Mouse (Mus musculus) kidney, adult 18-20 months (tissue): ENCODE measurements at regions not wholly inside any gene's neighbourhood (a gene's known extent, or its start where the extent isn't known, plus 50 kb on each side); places are given as distances from the start of the nearest gene placed in this dataset.

Experiments
- DNase-seq: peaks from one replicate; pipeline ENCODE4 v3.0.0; 2021

GRCm38 (mm10) chr12:107723860-107724320, 235.5 kb downstream of the 3110018I06Rik start:
- DNase-seq, result no peak

- no peak for DNase-seq
These were observed 236.0 kb downstream of the 3110018I06Rik start for GRCm38 (mm10) chr12:107724467-107724866.

GRCm38 (mm10) chr12:107728865-107729264, 240.4 kb downstream of the 3110018I06Rik start:
- no peak for DNase-seq

GRCm38 (mm10) chr12:107729301-107729700, 240.9 kb downstream of the 3110018I06Rik start:
- DNase-seq, result no peak

GRCm38 (mm10) chr12:107730940-107731339, 242.5 kb downstream of the 3110018I06Rik start:
- no peak for DNase-seq

GRCm38 (mm10) chr12:107734536-107734935, 246.1 kb downstream of the 3110018I06Rik start:
- DNase-seq, result no peak

- DNase-seq, result no peak
These were observed 254.2 kb downstream of the 3110018I06Rik start for GRCm38 (mm10) chr12:107742641-107743040.

GRCm38 (mm10) chr12:107744822-107745221, 256.4 kb downstream of the 3110018I06Rik start:
- DNase-seq, result no peak

GRCm38 (mm10) chr12:107748481-107749380, 254.7 kb downstream of the Bcl11b start:
- DNase-seq, result no peak

GRCm38 (mm10) chr12:107749381-107750085, 253.9 kb downstream of the Bcl11b start:
- no peak for DNase-seq

- no peak for DNase-seq
These were observed 253.0 kb downstream of the Bcl11b start for GRCm38 (mm10) chr12:107750285-107750927.

GRCm38 (mm10) chr12:107752126-107752525, 251.3 kb downstream of the Bcl11b start:
- no peak for DNase-seq

GRCm38 (mm10) chr12:107752587-107752986, 250.8 kb downstream of the Bcl11b start:
- no peak for DNase-seq

- DNase-seq, result no peak
These were observed 250.4 kb downstream of the Bcl11b start for GRCm38 (mm10) chr12:107753022-107753421.

- no peak for DNase-seq
These were observed 249.9 kb downstream of the Bcl11b start for GRCm38 (mm10) chr12:107753536-107753935.

- DNase-seq, result no peak
These were observed 248.5 kb downstream of the Bcl11b start for GRCm38 (mm10) chr12:107754885-107755284.

- DNase-seq, result no peak
These were observed 247.4 kb downstream of the Bcl11b start for GRCm38 (mm10) chr12:107755820-107756517.

- DNase-seq, result no peak
These were observed 246.2 kb downstream of the Bcl11b start for GRCm38 (mm10) chr12:107757184-107757583.

- DNase-seq, result no peak
These were observed 245.2 kb downstream of the Bcl11b start for GRCm38 (mm10) chr12:107757996-107758791.

- no peak for DNase-seq
These were observed 244.1 kb downstream of the Bcl11b start for GRCm38 (mm10) chr12:107759291-107759690.

GRCm38 (mm10) chr12:107759911-107760310, 243.5 kb downstream of the Bcl11b start:
- no peak for DNase-seq

- DNase-seq, result no peak
These were observed 241.3 kb downstream of the Bcl11b start for GRCm38 (mm10) chr12:107762140-107762539.
